Mouse (Mus musculus) central nervous system, embryonic 18 days (tissue): Measurements from ENCODE around the gene Pdcd11. TPM values are rescaled to one million over a fixed set of nuclear protein-coding genes. Genes with fewer than 3 reads are reported as not detected.

Source experiments
- polyA plus RNA-seq: library from polyadenylated mRNA; depleted of rRNA; stranded (reverse); fragments of >200 nt; gene quantifications from 2 replicates; pipeline ENCODE4 v1.2.3, GENCODE M21; 2012; rRNA removed

Gene Pdcd11
- 14.9 and 15.4 TPM in 2 replicates for polyA plus RNA-seq

GRCm38 (mm10) chr19:47090550-47091156 is at the start of gene Pdcd11, which contains the start of gene Usmg5:
Pdcd11 (plus strand) TSS chr19:47090768.
Usmg5 (minus strand) TSS chr19:47090647.

GRCm38 (mm10) chr19:47050271-47051032 is 40.1 kb upstream of the Pdcd11 start, which contains the start of gene Pcgf6:
Pcgf6 (minus strand) TSS chr19:47050906.

GRCm38 (mm10) chr19:47067096-47067882 is 23.3 kb upstream of the Pdcd11 start, which contains the start of gene Taf5:
Taf5 (plus strand) TSS chr19:47067746.

GRCm38 (mm10) chr19:47137771-47138421 is 47.3 kb downstream of the Pdcd11 start, which contains the start of gene Calhm2:
Calhm2 (minus strand) TSS chr19:47138294.

GRCm38 (mm10) chr19:47144154-47144553 is 53.6 kb downstream of the Pdcd11 start, which contains the start of gene Calhm1:
Calhm1 (minus strand) TSS chr19:47144254.

GRCm38 (mm10) chr19:47157664-47158063 is 67.1 kb downstream of the Pdcd11 start, which contains the start of gene Calhm3:
Calhm3 (minus strand) TSS chr19:47157764.

GRCm38 (mm10) chr19:47178431-47179271 is 88.1 kb downstream of the Pdcd11 start, which contains the start of gene Neurl1a:
Neurl1a (plus strand) TSS chr19:47178820.

Other genes starting within 250 kb of the Pdcd11 start
- 300 and 304 TPM in 2 replicates for gene Ina, start 76.1 kb upstream of the Pdcd11 start, polyA plus RNA-seq
- gene Nt5c2, start 75.6 kb upstream of the Pdcd11 start, polyA plus RNA-seq, result 47.3 and 49.5 TPM in 2 replicates
- gene Pcgf6, start 39.9 kb upstream of the Pdcd11 start, polyA plus RNA-seq, result 79.2 and 86.3 TPM in 2 replicates
- 8.5 and 9.1 TPM in 2 replicates for gene Taf5, start 23.0 kb upstream of the Pdcd11 start, polyA plus RNA-seq
- gene Usmg5, start 121 bp upstream of the Pdcd11 start, polyA plus RNA-seq, result 933 and 1,086 TPM in 2 replicates
- 1.3 and 1.5 TPM in 2 replicates for gene Calhm2, start 47.5 kb downstream of the Pdcd11 start, polyA plus RNA-seq
- not detected in 2 replicates for gene Calhm1, start 53.5 kb downstream of the Pdcd11 start, polyA plus RNA-seq
- not detected in 2 replicates for gene Calhm3, start 67.0 kb downstream of the Pdcd11 start, polyA plus RNA-seq
- 22.0 and 24.4 TPM in 2 replicates for gene Neurl1a, start 88.1 kb downstream of the Pdcd11 start, polyA plus RNA-seq